Mouse (Mus musculus): ENCODE measurements around the gene Dusp5. TPM values are rescaled to one million over a fixed set of nuclear protein-coding genes. Genes with fewer than 3 reads are reported as not detected.

The Dusp5 gene
- polyA plus RNA-seq, 1 experiment from 2014 or later: 2.9 TPM

DNA sequence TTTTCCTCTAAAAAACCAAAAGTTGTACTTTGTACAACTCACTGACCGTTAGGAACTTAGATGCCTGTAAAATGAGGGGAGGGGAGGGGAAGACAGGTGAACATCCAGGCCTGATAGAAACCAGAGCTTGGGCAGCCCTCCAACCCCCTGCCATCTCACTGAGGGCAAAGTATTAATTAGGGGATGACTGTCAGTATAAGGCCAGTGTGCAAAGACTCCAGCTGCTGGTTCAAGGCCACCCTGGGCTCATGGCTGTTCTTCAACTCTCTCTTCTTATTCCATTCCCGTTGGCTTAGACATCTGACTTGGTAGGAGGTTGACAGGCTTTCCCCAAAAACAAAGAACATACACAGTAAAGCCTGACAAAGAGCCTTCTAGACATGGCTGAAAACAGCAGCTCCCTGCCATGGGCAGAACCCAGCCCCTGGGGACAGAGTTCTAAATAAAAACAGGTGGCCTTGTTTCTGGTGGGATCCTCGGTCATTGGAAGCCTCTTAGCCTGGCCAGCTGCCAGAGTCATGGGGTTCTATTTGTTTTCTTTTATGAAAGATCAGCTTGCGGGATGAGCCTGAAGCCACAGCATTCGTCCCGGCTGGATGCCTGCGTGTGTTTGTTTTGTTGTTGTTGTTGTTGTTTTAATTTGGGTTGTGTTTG lies 6.0 kb downstream of the Dusp5 start:
- Histone ChIP-seq H3K4me2 (no peak overlapping the region), H3K27ac (ENCODE audit: low read depth, low read length) (no peak overlapping the region), H3K36me3 (ENCODE audit: control insufficient read depth, insufficient read depth, low read length) (no peaks in the 10 kb centered on the region), H3K9me3 (ENCODE audit: control insufficient read depth, low read length) (no peaks in the 10 kb centered on the region), H3K4me1 (ENCODE audit: control insufficient read depth, insufficient read depth, low read length) (peaks cover 2% of the 10 kb centered on the region), H3K4me3 (ENCODE audit: low read depth, low read length) (no peak overlapping the region), H3K9ac (ENCODE audit: low read length) (no peak overlapping the region), H3K27me3 (ENCODE audit: control insufficient read depth, insufficient read depth, low read length) (peaks cover 16% of the 10 kb centered on the region)
- no peak for DNase-seq (ENCODE audit: low spot score, missing footprints)
- WGBS: 76% methylated on average over 7 of the region's 7 CpGs
- no peak for ATAC-seq (ENCODE audit: low FRiP score)

DNA sequence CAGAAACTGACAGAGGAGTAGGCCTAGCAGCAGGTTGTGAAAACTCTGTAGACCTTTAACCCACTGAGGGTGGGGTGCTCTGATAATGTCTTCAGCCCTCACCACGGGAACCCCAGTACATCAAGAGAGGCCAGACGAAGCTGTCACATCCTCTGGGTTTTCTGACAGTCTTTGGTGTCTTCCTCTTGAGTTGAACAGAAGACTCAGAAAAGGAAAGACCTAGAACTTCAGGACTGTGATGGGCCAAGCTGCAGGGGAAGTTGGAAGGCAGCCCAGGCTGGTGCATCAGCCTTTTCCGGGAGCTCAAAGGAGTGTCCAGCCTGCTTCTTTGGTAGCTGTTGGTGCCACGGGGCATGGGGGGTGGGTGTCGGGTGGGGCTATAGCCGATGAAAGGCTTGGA lies 6.5 kb downstream of the Dusp5 start:
- no peaks in the 10 kb centered on the region for H3K4me1 ChIP-seq (ENCODE audit: control insufficient read depth, insufficient read depth, low read length)
- H3K27me3 ChIP-seq (ENCODE audit: control insufficient read depth, insufficient read depth, low read length): peaks cover 12% of the 10 kb centered on the region
- H3K9me3 ChIP-seq (ENCODE audit: control insufficient read depth, low read length): no peaks in the 10 kb centered on the region
- no peaks in the 10 kb centered on the region for H3K36me3 ChIP-seq (ENCODE audit: control insufficient read depth, insufficient read depth, low read length)
- H3K4me3 ChIP-seq (ENCODE audit: low read depth, low read length): no peak overlapping the region
- 90% methylated on average over 6 of the region's 6 CpGs for WGBS
- no peak for ATAC-seq (ENCODE audit: low FRiP score)
- H3K4me2 ChIP-seq: no peak overlapping the region
- H3K27ac ChIP-seq (ENCODE audit: low read depth, low read length): no peak overlapping the region
- no peak overlapping the region for H3K9ac ChIP-seq (ENCODE audit: low read length)
- no peak for DNase-seq (ENCODE audit: low spot score, missing footprints)

DNA sequence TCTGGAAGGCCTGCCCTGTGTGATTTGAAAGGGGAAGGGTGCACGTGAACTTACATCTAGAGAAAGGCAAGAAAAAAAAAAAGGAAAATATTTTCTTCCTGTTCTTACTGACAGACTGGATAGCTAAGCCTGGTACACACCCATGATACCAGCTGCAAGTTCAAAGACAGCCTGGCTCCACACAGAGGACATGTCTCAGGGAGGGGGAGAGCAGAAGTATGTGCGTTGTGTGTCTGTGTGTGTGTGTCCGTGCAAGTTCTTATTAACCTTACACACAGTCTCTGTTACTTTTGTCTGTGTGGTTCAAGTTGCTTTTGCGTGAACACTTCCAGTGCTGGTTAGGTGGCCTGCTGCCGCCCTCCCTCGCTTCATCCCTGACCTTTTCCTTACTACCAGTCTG lies 7.3 kb downstream of the Dusp5 start:
- Histone ChIP-seq H3K27me3 (ENCODE audit: control insufficient read depth, insufficient read depth, low read length) (peaks cover 4% of the 10 kb centered on the region; the same call in 1 of the 2 replicates), H3K36me3 (ENCODE audit: control insufficient read depth, insufficient read depth, low read length) (no peaks in the 10 kb centered on the region), H3K9ac (ENCODE audit: low read length) (no peak overlapping the region), H3K4me1 (ENCODE audit: control insufficient read depth, insufficient read depth, low read length) (no peaks in the 10 kb centered on the region), H3K9me3 (ENCODE audit: control insufficient read depth, low read length) (no peaks in the 10 kb centered on the region), H3K27ac (ENCODE audit: low read depth, low read length) (no peak overlapping the region), H3K4me3 (ENCODE audit: low read depth, low read length) (no peak overlapping the region), H3K4me2 (no peak overlapping the region)
- ATAC-seq (ENCODE audit: low FRiP score) (no peak), DNase-seq (ENCODE audit: low spot score, missing footprints) (no peak)
- WGBS: 92% methylated on average over 6 of the region's 6 CpGs

DNA sequence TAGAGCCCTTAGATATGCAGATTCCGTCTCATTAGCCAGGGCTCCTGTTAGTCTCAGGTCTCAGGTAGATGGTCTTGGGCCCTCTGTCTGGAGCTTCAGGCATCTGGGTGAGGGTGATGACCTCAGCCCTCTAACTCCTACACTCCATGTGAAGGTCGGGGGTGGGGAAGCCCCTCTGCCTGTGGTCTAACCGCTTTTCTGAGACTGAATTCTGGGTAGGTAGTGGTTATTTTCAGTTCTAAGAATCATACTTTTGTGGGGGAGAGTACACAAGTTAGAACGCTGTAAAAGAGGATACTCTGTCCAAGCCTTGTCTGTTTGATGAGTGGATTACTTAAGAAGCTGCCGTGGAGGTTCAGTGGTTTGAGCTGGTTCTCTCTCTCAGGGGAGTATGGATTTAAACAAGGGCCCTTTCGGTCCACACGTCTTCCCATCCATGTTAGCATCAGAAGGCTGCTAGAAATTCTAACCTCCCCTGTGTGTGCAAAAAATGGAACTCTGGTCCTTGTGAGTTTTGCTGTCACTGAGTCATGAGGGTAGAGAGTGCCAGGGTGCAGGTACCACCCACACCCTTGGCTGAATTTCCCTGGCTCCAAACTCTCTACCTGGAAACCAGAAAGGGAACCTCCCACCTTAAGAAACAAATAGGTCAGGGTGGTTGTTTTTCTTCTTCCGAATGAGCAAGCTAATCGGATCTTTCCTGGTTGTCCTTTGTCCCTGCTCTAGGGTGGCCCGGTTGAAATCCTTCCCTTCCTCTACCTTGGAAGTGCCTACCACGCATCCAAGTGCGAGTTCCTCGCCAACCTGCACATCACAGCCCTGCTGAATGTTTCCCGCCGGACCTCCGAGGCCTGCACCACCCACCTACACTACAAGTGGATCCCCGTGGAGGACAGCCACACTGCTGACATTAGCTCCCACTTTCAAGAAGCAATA lies 8.1 kb downstream of the Dusp5 start:
- Histone ChIP-seq H3K9ac (ENCODE audit: low read length) (no peak overlapping the region), H3K36me3 (ENCODE audit: control insufficient read depth, insufficient read depth, low read length) (no peaks in the 10 kb centered on the region)
- 84% methylated on average over 17 of the region's 17 CpGs for WGBS

DNA sequence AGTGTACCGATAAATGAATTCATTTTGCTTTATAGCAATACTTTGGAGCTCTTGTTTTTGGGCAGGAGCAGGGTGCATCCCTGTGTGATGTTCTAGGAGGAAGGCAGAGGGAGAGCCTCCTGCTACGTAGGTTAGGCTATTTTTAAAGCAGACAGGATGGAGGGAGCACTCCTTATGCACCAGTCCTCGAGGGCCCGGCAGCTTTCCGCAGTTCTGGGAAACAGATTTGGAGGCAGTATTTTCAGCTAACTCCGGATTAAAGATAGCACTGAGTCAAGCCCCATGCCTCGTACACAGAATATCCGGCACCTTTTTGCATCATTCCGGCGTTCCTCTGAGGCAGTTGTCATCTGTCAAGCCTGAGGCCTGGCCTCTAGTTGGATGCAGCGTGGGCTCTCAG lies 9.1 kb downstream of the Dusp5 start:
- Histone ChIP-seq H3K4me3 (ENCODE audit: low read depth, low read length) (no peak overlapping the region), H3K9ac (ENCODE audit: low read length) (no peak overlapping the region), H3K27me3 (ENCODE audit: control insufficient read depth, insufficient read depth, low read length) (no peaks in the 10 kb centered on the region), H3K4me2 (no peak overlapping the region), H3K36me3 (ENCODE audit: control insufficient read depth, insufficient read depth, low read length) (no peaks in the 10 kb centered on the region), H3K9me3 (ENCODE audit: control insufficient read depth, low read length) (no peaks in the 10 kb centered on the region), H3K4me1 (ENCODE audit: control insufficient read depth, insufficient read depth, low read length) (no peaks in the 10 kb centered on the region), H3K27ac (ENCODE audit: low read depth, low read length) (no peak overlapping the region)
- ATAC-seq (ENCODE audit: low FRiP score) (no peak), DNase-seq (ENCODE audit: low spot score, missing footprints) (no peak)
- WGBS: 91% methylated on average over 11 of the region's 11 CpGs

More for the DNA sequence above, 8.1 kb downstream of the Dusp5 start:
- DNase-seq (ENCODE audit: low spot score, missing footprints) (no peak), ATAC-seq (ENCODE audit: low FRiP score) (no peak)
- Histone ChIP-seq H3K4me2 (no peak overlapping the region), H3K4me3 (ENCODE audit: low read depth, low read length) (no peak overlapping the region), H3K9me3 (ENCODE audit: control insufficient read depth, low read length) (no peaks in the 10 kb centered on the region), H3K27ac (ENCODE audit: low read depth, low read length) (no peak overlapping the region), H3K27me3 (ENCODE audit: control insufficient read depth, insufficient read depth, low read length) (no peaks in the 10 kb centered on the region; the same call in 1 of the 2 replicates), H3K4me1 (ENCODE audit: control insufficient read depth, insufficient read depth, low read length) (no peaks in the 10 kb centered on the region)

DNA sequence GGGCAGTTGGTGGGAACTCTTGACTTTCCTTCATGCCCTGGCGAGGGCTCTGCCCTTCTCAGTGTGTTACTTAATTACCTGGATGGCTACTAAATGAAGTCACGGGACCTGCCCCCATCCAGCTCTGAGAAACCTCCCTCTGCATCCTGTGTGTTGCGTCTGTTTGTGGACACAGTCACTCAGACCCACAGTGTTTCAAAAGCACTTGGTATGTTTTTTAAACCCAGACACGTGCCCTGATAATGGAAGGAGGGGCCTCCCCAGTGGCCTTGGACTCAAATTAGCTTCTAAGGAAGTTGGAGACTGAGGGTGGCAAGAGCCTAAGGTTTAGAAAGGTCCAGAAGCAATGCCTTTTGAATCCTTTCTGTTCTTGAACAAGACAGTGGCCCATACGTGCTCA lies 9.9 kb downstream of the Dusp5 start:
- Histone ChIP-seq H3K9ac (ENCODE audit: low read length) (no peak overlapping the region), H3K4me3 (ENCODE audit: low read depth, low read length) (no peak overlapping the region), H3K27me3 (ENCODE audit: control insufficient read depth, insufficient read depth, low read length) (no peaks in the 10 kb centered on the region), H3K4me1 (ENCODE audit: control insufficient read depth, insufficient read depth, low read length) (no peaks in the 10 kb centered on the region), H3K36me3 (ENCODE audit: control insufficient read depth, insufficient read depth, low read length) (no peaks in the 10 kb centered on the region), H3K27ac (ENCODE audit: low read depth, low read length) (no peak overlapping the region), H3K4me2 (no peak overlapping the region), H3K9me3 (ENCODE audit: control insufficient read depth, low read length) (no peaks in the 10 kb centered on the region)
- no peak for DNase-seq (ENCODE audit: low spot score, missing footprints)
- no peak for ATAC-seq (ENCODE audit: low FRiP score)
- 79% methylated on average over 5 of the region's 5 CpGs for WGBS

DNA sequence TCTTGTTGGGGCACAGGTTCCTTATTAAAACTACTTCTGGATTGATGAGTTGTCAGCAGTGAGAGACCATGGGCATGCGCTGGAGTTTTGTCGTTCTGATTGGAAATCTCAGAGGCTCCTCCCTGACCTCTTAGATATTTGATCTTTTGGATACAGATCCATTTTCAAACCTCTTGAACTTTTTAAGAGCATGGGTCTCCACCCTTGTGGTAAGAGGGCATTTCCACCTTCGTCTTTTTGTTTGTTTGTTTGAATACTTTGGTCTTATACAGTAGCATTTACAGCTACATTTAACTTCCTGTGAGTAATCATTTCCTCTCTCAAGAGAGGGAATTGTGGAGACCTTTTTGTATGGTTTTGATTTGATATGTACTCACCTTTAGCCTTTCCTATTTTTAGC lies 10.4 kb downstream of the Dusp5 start:
- Histone ChIP-seq H3K27me3 (ENCODE audit: control insufficient read depth, insufficient read depth, low read length) (no peaks in the 10 kb centered on the region), H3K4me3 (ENCODE audit: low read depth, low read length) (no peak overlapping the region), H3K4me1 (ENCODE audit: control insufficient read depth, insufficient read depth, low read length) (no peaks in the 10 kb centered on the region), H3K27ac (ENCODE audit: low read depth, low read length) (no peak overlapping the region), H3K36me3 (ENCODE audit: control insufficient read depth, insufficient read depth, low read length) (no peaks in the 10 kb centered on the region), H3K4me2 (no peak overlapping the region), H3K9me3 (ENCODE audit: control insufficient read depth, low read length) (no peaks in the 10 kb centered on the region), H3K9ac (ENCODE audit: low read length) (no peak overlapping the region)
- WGBS: 85% methylated on average over 3 of the region's 3 CpGs
- ATAC-seq (ENCODE audit: low FRiP score): no peak
- no peak for DNase-seq (ENCODE audit: low spot score, missing footprints)

DNA sequence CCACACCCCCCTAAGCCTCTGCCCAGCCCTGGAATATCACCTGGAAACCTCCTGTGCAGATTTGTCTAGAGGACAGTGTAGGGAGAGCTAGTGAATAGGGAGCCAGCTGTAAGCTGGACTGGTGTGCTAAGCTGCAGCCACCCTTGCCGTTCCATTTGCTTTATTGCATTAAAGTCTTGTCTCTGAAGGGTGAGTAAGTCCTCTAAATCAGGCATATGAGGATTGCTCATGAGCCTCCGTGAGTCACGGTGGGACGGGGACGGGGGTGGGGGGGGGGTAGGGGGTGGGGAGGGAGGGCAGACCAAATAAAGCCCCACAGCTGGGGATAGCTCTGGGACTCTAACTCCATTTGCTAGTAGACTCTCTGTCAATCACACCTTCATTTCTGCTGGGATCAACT lies 14.7 kb downstream of the Dusp5 start:
- DNase-seq (ENCODE audit: low spot score, missing footprints) (no peak), ATAC-seq (ENCODE audit: low FRiP score) (no peak)
- Histone ChIP-seq H3K27me3 (ENCODE audit: control insufficient read depth, insufficient read depth, low read length) (no peaks in the 10 kb centered on the region), H3K4me1 (ENCODE audit: control insufficient read depth, insufficient read depth, low read length) (peaks cover 5% of the 10 kb centered on the region), H3K4me3 (ENCODE audit: low read depth, low read length) (no peak overlapping the region), H3K9ac (ENCODE audit: low read length) (no peak overlapping the region), H3K4me2 (no peak overlapping the region), H3K9me3 (ENCODE audit: control insufficient read depth, low read length) (no peaks in the 10 kb centered on the region), H3K36me3 (ENCODE audit: control insufficient read depth, insufficient read depth, low read length) (no peaks in the 10 kb centered on the region), H3K27ac (ENCODE audit: low read depth, low read length) (no peak overlapping the region)
- WGBS: 53% methylated on average over 5 of the region's 5 CpGs

DNA sequence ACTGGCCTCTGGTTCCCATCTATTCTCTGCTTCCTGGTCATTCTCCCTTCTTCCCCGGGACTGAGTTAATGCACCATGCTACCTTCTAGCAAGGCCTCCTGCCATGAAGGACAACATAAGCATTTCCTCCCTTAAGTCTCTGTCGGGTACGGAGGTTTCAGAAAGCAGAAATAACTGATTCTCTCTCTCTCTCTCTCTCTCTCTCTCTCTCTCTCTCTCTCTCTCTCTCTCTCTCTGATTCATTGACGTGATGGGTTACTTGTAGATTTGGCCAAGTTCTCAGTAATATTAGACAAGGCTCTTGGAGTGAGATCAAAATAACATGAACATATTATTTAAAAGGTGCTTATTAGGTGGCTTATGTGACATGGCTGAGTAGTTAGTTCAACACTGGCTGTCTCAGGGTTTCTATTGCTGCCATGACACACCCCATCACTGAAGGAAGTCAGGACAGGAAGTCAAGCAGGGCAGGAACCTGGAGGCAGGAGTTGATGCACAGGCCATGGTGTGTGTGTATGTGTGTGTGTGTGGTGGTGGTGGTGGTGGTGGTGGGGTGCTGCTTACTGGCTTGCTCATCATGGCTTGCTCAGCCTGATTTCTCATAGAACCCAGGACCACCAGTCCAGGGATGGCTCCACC lies 16.1 kb downstream of the Dusp5 start:
- no peak overlapping the region for H3K27ac ChIP-seq (ENCODE audit: low read depth, low read length)
- no peak overlapping the region for H3K4me2 ChIP-seq
- DNase-seq (ENCODE audit: low spot score, missing footprints) (no peak), ATAC-seq (ENCODE audit: low FRiP score) (no peak)
- H3K4me1 ChIP-seq (ENCODE audit: control insufficient read depth, insufficient read depth, low read length): peaks cover 5% of the 10 kb centered on the region
- H3K4me3 ChIP-seq (ENCODE audit: low read depth, low read length): no peak overlapping the region
- 64% methylated on average over 4 of the region's 4 CpGs for WGBS
- H3K9me3 ChIP-seq (ENCODE audit: control insufficient read depth, low read length): no peaks in the 10 kb centered on the region
- H3K27me3 ChIP-seq (ENCODE audit: control insufficient read depth, insufficient read depth, low read length): no peaks in the 10 kb centered on the region
- H3K36me3 ChIP-seq (ENCODE audit: control insufficient read depth, insufficient read depth, low read length): no peaks in the 10 kb centered on the region
- H3K9ac ChIP-seq (ENCODE audit: low read length): no peak overlapping the region

All from midbrain, embryonic 11.5 days (tissue).